Mouse (Mus musculus) embryonic fibroblast, embryonic 13.5 days (primary cell): ENCODE data around the gene Cdc42ep2.

ENCODE experiments used
- CTCF ChIP-seq: IDR thresholded peaks from 2 replicates; pipeline ENCODE4 v1.5.1; 2011; ENCODE audit warnings: mild to moderate bottlenecking, control low read depth, low read length, moderate library complexity, borderline replicate concordance; ENCODE audit not compliant: insufficient read depth
- POLR2A ChIP-seq: IDR thresholded peaks from 2 replicates; pipeline ENCODE4 v1.6.1; 2011; ENCODE audit warnings: low read depth, mild to moderate bottlenecking, control low read depth, low read length, moderate library complexity

DNA sequence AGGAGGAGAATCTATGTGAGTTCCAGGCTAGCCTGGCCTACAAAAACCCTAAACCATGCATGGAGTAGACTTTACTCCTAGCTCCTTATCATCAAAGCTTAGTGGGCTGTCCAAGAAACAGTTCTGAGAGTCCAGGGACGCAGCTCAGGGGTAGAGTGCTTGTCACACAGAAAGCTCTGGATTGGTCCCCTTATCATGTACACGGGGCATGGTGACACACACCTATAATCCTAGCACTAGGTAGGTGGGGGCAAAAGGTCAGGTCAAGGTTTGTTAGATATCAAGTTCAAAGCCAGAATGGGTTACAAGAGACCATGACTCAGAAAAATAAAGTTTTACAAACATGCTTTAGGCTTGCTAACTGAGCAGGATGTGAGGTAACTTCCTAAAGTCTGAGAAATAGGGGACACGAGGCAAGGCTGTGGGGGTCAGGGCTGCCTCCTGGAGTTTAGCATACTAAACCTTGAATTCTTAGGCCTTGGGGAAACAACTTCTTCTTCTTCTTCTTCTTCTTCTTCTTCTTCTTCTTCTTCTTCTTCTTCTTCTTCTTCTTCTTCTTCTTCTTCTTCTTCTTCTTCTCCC lies 37.3 kb downstream of the Cdc42ep2 start:
- TF ChIP-seq CTCF: no peak
- no peak for TF ChIP-seq POLR2A
